Mouse (Mus musculus) heart, adult 11 months (tissue): ENCODE data around the gene Gm49384.

Experiments used
- DNase-seq: peaks from one replicate; pipeline ENCODE4 v3.0.0; 2022

Gene Gm49384

DNA sequence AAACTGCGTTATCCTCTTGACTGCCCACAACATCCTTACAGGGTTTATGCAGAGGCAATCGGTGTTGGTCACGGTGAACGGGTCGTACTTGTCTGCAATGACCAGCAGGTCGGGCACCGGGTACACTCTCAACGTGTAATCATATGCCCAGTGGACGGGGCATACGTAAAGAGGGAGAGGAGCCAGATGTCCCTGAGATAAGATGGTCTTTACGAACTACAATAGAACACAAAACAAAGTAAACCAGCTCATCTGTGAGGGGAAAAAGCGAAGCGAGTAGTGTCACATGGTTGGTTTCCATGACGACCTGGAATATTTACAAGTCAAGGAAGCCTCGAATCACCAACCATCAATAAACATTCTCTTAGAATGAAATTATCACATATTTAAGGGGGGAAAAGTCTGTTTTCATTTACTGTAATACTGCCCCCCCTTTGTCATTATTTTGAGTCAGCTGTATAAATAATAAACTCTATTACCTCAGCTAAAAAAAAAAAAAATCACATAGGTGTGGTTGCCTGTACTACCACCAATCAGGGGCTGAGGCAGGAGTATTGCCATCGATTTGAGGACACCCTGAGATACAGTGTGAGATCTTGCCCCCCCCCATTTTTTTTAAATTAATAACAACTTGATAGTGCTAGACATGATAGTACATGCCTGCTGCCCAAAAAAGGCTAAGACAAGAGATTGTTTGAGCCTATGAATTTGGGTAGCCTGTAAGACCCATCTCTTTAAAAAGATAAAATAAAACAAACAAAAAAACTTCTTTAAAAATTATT is at the start of gene Gm49384:
Gene Gm49384 (minus strand): TSS at position 216 of the 782 bp plus-strand sequence.
- DNase-seq, result peak; percentile 72

DNA sequence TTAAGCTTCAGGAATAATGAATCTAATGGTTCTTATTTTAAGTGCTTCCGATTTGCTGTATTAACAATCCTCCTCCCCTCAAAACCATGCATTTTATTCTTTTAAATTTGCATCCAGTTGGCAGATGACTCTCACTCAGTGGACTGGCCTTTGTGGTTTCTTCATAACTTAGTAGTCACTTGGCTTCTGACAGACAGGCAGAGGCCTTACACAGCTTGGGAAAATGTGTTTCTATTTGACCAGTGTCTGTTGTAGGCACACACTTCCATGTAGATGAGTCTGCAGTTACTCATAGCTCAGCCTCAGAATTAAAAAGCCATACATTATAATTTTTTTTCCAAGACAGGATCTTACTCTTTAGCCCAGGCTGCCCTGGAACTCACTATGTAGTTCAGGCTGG is 49.7 kb upstream of the Gm49384 start:
- DNase-seq, result peak; percentile 5

DNA sequence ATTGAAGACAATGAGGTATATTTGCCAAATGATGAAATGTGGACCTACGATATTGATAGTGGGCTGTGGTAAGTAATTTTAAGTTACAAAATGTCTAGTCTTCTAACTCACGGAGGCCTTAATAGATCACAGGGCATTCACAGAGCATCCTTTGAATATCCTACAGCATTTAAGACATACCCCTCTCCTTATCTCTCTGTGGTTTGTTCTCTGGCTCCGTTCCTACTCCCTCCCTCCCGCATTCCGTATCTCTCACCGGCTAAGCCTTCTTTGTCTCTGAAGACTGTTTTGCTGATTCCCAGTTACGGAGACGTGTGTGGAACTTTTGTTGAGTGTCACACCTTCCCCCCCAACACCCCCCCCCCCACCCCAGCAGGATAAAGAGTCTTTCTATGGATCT is 46.7 kb upstream of the Gm49384 start:
- no peak for DNase-seq

DNA sequence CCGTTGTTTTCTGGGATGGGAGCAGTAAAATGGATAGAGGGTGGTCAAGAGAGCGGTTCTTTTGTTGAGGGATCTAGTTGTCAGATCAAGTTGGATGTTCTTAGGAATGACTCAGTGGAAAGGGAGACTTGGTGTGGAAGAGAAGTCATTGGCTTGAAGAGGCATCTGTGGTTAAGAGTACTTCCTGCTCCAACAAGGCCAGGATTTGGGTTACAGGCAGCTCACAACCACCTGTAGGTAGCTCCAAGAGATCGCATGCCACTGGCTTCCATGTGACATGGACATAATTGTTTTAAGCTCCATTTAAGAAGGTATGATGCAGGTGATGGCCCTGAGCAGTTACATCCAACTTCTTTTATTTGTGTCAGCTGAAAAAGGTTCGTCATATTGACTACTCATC is 45.7 kb upstream of the Gm49384 start:
- peak; percentile 35 for DNase-seq

DNA sequence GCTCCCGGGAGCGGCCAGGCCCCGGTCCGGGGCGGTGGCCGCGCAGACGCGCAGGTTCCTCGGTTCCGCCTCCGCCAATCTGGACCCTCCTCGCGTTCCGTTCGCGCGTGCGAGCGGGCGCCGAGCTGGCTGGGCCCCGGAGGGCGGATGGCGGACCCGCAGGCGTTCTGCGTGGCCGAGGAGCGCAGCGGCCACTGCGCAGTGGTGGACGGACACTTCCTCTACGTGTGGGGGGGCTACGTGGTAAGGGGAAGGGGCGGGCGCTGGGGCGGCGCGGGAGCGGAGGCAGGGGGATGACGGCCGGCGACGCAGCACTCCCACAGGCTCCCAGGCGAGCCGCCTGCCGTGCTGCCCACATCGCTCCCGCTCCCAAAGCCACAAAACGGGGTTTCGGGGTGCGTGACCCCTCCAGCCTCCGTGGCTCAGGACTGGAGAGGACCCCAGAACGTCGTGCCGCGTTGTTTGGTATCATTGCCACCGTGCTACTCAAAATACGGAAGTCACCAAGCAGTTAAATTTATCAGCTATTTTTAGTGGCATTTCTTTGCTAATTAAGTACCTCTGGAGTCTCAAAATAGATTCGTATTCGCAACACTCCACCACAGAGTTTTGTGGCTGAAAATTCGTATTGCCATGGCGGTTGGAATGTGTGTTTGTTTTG is 37.8 kb upstream of the Gm49384 start:
- DNase-seq, result peak; percentile 98

DNA sequence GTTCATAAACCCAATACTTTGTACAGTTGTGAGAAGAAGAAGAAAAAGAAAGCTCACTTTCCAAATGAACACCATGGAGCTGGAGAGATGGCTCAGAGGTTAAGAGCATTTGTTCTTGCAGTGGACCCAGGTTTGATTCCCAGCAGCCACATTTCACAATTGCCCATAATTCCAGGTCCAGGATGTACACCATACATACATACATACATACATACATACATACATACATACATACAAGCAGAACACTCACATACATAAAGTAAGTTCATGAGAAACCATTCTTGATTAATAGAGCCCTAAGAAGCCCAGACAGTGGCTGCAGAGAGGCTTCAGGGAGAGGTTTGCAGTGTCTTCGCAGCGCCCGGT is 37.3 kb upstream of the Gm49384 start:
- DNase-seq, result no peak

DNA sequence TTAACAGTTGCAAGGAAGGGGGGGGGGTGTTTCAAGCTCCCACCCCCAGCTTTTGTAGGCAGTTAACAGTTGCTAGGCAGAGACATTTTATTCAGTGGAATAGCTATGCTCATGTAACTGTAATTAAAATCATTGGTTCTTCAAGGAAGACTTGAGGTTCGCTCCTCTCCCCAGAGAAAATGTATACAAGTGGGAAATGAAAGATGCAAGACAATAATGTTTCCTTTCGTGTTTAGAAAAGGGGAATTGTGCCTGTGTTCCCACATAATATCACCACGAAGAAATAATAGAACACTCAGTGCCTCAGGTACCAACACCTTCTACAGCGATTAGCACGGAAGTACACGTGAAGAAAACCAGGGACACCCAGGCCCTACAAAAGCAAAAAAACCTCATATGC is 36.8 kb upstream of the Gm49384 start, which contains the start of gene Klhdc1:
Gene Klhdc1 (plus strand): TSS at position 301 of the 400 bp plus-strand sequence.
- DNase-seq, result no peak

DNA sequence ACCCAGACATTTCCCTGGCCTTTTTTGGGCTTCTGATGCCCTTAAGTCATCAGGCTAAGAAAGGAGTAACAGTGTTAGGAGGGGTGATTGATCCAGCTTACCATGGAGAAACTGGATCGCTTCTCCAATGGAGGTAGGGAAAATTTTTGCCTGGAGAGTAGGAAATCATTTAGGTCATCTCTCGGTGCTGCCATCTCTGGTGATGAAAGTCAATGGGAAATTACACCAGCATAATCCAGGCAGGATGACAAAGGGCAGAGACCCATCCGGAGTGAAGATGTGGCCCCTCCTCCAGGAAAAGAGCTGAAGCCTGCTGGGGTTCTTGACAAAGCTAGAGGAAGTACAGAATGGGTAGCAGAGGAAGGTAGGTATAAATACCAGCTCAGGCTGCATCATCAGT is 34.2 kb upstream of the Gm49384 start:
- DNase-seq, result no peak

DNA sequence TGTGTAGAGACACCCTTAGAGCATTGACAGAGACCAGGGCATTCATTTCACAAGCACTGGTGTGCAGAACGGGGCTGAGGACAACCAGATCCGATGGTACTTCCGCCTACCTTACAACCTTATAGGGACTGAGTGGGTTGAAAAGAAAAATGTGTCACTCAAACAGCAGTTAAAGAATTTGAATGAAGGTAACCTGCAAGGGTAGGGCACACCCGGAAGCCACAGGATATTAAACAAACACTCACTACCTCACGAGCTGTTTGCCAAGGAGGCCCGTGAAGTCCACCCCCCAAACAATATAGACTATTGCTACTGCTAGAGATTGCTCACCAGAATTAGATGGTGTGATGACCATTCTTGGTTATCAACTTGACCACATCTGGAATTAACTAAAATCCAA is 31.7 kb upstream of the Gm49384 start:
- no peak for DNase-seq

DNA sequence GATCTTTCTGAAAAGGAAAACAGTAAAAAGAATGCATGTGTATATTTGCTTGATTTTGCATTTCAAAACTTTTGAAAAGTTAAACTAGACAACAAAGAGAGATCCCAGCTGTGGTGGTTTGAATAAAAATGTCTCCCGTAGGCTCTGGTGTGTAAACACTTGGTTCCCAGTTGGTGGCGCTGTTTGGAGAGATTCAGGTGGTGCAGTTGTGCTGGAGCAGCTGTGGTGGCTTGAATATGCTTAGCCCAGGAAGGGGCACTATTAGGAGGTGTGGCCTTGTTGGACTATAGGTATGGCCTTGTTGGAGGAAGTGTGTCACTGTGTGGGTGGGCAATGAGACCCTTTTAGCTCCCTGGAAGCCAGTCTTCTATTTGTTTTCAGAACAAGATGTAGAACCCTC is 25.2 kb upstream of the Gm49384 start:
- DNase-seq, result no peak

DNA sequence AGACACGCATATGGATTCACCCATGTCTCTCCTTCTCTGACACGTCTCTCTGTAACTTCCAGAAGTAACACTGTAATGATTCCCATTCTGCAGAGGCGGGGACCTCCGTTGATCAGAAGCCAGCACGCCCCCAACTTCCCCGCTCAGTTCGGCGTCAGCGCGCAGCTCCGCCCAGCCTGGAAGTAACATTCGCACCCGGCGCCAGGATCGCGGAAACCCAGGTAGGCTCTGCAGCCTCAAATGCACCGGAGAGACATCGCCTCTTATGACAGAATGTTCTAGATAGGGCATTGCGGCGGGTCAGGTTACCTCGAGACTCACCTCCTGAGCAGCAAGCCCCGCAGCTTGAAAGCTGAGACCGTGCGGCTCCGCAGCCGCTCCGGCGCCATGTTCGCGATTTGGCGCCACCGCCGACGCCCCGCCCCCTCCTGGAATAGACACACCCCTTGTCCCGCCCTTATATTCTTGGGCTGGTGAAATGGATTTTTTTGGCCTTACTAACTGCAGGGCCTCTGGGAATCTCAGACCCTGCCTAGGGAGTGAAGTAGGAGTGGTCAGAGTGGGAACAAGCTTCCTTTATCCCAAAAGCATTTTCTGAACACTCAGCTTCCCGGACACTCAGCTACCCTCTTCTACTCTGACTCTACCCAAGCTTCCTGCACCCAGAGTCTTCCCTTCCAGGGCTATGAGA is 23.9 kb upstream of the Gm49384 start, which contains the start of gene Pole2:
Gene Pole2 (minus strand): TSS at position 420 of the 691 bp plus-strand sequence.
- peak; percentile 99 for DNase-seq

DNA sequence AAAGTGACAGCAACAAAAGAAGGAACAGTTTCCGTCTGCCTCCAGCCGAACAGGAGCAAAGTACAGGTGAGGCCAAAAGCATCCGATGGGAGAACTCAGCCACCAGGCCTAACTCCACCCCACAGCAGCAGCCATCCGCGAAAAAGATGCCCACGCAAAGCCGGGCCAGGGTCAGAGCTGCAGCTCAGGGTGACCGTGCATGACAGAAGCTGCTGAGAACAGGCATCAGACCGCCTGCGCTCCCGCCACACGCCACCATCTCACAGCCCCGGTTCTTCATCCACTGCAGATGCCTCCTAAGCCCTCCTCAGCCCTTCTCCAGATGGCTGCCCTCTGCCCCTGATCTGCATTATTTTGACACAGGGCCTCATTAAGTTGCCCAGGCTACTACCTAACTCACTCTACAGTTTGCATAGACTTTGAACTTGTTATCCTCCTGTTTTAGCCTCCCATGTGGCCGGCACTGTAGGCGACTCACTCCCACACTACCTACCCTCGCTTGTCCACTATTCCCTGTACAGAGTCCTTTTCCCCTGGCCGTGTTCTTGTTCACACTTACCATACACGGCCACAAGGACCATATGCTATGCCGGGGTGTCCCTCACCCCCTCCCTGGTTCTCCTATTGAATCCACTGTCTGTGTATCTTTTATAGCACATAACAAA is 16.7 kb upstream of the Gm49384 start:
- DNase-seq, result peak; percentile 57

DNA sequence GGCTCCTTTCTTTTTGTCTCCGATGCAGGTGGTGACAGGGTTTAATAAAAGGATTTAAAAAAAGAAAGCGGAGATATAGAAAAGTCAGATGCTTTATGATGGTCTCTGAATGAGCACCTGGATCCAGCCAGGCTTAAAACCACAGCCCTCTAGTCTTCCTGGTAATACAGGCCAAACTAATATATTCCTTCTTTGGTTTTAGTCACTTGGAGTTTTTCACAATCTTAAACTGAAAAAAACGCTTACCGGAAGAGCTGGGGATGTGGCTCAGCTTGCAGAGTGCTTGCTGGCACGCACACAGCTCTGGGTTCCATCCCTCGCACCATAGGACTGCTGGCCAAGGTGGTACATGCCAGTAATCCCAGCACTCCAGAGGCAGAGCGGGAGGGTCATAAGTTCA is 12.5 kb upstream of the Gm49384 start:
- no peak for DNase-seq

DNA sequence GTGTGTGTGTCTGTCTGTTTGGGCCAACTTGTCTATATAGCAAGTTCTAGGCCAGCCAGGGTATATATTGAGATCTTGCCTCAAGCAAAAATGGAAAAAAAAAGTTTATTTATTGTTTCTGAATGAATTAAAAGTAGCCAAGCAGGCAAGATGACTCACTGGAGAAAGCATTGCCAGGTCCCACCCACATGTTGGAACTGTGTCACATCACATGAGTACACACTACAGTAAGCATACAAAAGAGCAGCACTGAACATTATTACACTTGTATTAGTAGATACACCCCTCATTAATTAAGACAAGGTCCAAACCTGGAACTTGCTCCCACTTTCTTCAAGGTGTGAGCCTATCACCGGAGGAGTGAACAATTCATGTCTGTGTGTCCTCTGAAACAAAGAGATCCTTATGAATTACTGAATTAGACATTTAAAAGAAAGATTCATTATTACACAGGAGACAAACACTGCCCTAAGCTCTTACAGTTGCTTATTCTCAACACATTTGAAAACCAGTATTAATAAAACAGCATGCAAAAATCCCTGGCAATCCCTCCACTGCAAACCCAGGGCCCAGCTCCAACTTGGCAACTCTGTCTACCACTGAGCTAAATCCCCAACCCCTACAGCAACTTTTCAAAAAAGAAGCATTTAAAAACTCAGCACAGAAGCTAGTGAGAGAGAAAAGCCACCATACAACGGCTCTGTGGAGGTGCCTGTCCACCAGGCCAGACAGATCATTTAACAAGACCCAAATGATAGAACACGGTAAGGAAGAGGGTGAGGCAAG is 11.1 kb upstream of the Gm49384 start:
- DNase-seq, result peak; percentile 95

DNA sequence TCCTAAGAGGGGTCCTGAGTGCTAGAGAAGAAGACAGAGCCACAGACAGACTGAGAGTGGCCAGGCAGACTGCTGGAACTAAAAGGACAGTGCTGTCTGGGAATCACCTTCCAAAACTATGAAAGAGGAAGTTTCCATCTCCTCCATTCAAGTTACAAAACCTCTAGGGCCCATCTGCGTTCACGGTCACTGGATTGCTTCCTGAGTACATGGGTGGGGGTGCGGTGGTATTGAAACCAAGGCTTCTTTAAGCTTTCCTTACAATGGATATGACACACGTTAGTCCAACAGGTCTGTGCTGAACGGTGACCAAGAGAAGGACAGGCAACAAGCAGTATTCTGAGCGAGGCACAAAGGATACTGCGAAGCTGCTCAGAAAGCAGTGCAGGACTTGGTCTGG is 10.3 kb upstream of the Gm49384 start:
- peak; percentile 49 for DNase-seq

DNA sequence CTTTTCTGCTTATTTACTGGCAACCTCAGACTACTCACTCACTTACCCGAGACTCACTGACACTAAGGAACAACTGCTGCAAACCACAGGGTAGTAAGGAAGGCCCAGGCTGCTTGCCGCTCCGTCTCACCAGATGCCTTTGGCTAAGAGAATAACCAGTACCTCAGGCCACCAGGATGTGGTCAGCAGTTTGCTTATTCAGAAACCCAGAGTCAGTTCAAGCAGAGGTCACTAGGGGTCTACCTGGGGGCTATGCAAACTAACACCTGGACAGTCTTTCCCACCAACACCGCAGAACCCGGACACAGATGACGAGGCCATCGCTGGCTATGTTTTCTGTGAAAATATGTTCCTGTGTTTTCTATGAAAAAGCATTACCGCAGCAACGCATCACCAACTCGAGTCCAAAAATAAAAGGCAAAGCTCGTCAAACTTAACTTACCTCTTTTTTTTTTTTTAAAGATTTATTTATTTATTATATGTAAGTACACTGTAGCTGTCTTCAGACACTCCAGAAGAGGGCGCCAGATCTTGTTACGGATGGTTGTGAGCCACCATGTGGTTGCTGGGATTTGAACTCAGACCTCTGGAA is 9.2 kb upstream of the Gm49384 start:
- DNase-seq, result peak; percentile 85

DNA sequence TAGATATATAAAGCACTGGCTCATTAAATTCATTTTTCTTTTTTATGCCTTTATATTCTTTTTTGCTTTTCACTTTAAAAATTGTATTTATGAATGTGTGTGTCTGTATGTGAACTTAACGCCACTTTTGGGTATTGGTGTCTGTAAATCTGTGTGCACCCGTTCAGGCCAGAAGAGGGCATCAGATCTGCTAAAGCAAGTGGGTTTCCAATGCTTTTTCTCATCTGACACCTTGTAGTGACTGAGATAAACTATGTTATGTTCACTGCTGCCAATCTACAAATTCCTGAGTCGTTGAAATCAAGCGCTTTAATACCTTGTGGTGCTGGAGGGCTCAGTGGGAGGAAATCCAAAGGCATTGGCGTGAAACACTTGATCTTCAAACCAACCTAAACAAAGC is 7.0 kb upstream of the Gm49384 start:
- DNase-seq, result peak; percentile 75

DNA sequence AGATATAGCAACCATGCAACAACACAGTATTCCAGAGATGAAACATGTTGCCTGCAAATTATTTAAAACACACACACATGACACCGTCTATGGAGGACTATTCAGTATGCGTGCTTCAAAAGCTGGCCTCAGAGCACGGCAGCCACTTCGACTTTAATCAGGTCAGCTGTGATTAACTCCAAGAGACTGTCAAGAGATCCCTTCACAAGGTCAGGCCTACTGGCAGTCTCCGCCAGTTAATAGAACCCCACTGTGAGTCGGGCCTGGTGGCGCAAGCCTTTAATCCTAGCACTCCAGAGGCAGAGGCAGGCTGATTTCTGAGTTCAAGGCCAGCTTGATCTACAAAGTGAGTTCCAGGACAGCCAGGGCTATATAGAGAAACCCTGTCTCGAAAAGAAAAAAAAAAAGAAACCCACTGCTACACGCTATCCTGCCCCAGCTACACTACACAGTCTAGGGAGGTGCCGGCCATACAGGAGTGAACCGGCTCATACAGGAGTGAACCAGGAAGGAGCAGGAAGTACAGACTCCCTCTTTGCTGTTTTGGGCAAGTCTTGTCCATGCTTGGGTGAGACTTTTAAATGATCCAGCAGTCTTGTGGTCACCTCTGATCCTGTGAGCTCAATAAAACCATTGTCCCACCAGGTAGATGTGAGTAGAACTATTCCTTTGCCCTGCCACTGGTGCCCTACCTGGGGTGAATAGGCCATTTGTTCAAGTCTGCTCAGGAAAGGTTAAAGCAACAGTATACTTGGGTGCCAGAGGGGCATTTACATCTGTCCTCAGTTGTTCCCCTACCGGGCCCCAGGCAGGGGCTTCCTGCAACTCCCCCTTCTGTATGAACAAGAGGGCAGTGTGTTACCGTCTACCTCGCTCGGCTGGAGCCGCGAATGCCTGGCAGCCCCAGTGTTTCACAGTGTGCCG is 6.3 kb upstream of the Gm49384 start:
- DNase-seq, result peak; percentile 84

DNA sequence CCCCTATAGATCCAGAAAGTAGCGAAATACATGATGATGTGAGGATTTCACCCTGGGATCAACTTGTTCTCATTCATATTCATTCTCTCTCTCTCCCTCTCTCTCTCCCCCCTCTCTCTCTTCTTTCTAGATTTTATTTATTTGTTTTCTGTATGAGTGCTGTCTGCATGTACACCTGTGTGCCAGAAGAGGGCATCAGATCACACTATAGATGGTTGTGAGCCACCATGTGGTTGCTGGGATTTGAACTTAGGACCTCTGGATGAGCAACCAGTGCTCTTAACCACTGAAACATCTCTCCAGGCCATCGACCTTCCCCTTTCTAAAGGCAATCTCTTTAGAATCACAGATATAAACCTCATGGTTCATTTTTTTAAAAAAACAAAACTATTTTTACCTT is 4.5 kb upstream of the Gm49384 start:
- no peak for DNase-seq

DNA sequence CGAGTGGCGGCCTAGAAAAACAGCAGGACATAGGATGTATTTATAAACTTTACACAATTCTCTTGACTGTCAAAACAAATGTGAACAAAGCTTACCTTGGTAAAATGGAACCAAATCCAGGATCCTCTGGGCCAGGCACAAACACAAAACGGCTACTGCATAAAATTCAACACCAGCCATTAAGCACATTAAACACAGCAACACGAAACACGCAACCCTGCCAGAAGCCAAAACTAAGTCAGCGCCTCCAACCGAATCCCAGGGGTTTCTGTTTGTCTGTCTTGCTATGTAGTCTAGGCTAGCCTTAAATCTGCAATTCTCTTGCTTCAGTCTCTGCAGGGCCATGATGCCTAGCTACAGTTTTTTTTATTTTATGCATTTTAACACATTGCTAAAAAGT is 3.9 kb upstream of the Gm49384 start:
- peak; percentile 60 for DNase-seq

DNA sequence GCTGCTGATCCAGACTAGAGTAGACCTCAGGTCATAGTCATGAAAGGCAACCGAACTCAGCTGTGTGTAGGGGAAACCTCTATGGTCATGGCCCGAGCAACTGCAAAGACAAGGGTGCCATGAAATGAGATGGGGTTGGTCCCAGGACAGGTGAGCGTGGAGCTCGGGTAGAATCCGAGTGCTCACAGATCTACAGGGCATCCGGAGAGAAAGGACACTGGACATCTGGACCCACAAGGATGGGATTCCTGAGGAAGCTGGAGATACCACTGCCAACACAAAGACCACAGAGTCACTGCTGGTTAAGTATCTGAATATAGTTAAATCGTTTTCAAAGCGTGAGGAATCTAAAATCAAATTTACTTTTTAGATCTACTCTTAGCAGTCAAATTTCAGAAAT is 3.3 kb upstream of the Gm49384 start:
- peak; percentile 77 for DNase-seq
